Mouse (Mus musculus) left cerebral cortex, postnatal 14 days (tissue): ENCODE data around the gene Slc6a9. TPM values are rescaled to one million over a fixed set of nuclear protein-coding genes. Genes with fewer than 3 reads are reported as not detected.

Experiments used
- DNase-seq, 2 experiments: peaks; one replicate each; pipeline ENCODE4 v3.0.0; 2021 to 2022; ENCODE audit warnings: low spot score in 2 of 2, mixed read lengths in 1 of 2
- intact Hi-C: fragments of 180-260 bp; cut with DNase I; formaldehyde crosslinking; loops from one replicate; pipeline ENCODE4 v1.15.1; 2025
- total RNA-seq, 2 experiments: library from RNA; stranded (reverse); gene quantifications; 2 replicates each; pipeline ENCODE4 v1.2.3; 2021

Gene Slc6a9
- total RNA-seq, 2 experiments from 2014 or later = 32.4 to 33.5 TPM

DNA sequence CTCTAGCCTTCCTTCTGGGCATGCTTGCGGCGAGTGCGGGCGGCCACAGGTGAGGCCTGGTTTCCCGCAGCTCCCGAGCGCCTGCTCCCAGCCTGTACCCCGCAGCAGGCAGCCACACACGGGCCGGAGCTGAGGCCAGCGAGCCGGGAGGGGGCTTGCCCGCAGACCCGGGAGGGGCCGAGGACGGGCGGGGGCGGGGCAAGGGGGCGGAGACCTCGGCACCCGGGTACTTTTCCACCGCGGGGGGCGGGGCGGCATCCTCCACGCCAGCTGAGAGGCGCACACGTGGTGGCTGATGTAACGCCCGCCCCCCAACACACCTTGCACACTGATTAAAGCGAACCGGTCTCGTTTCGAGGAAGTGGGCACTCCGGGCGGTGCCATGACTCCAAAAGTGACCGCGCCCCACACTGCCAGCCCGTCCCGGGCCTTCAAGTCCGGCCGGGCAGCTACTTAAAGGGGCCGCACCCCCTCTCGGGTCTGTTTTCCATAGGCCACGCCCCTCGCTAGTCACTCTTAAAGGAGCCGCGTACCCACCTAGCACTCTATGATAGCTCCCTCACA, 2.0 kb downstream of the Slc6a9 start:
- intact Hi-C loops = loop anchor here (2.0 to 10.0 kb wide), 2 partner anchors 23 to 249 kb away; no protein-coding TSS in a partner anchor
- peak; percentile 85 to 87 for DNase-seq

DNA sequence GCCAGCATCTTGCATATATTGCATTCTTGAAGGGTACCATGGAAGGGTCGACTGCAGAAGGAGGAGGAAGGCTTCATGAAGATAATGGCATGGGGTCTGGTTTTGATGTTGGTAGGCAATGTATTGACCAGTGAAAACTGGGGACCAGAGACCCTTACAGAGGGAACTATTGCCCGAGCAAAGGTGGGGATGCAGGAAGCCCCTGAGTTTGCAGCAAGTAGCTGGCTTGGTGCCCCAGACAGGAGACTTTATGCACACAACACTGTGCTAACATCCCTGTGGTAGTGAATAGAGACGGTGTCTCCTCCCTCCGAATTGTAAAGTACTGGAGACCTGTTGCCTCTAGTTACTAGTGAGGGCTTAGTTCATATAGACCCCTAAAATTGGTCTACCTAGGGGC, 3.0 kb downstream of the Slc6a9 start:
- no peak for DNase-seq
- intact Hi-C loops = loop anchor here (2.0 to 10.0 kb wide), 2 partner anchors 22 to 248 kb away; no protein-coding TSS in a partner anchor

- intact Hi-C loops = loop anchor here (10.0 kb wide), 1 partner anchor 245 kb away; no protein-coding TSS in a partner anchor
These were observed 5.1 kb downstream of the Slc6a9 start for GRCm38 (mm10) chr4:117839366-117839765.

GRCm38 (mm10) chr4:117840821-117841220, 6.5 kb downstream of the Slc6a9 start:
- intact Hi-C loops = no loop called here
- DNase-seq = no peak

More at GRCm38 (mm10) chr4:117839366-117839765, 5.1 kb downstream of the Slc6a9 start:
- DNase-seq = no peak

- intact Hi-C loops = no loop called here
- no peak for DNase-seq
These were observed 7.3 kb downstream of the Slc6a9 start for GRCm38 (mm10) chr4:117841566-117841965.

GRCm38 (mm10) chr4:117843101-117843500, 8.8 kb downstream of the Slc6a9 start:
- DNase-seq = no peak
- intact Hi-C loops = no loop called here

GRCm38 (mm10) chr4:117844467-117844866, 10.2 kb downstream of the Slc6a9 start:
- intact Hi-C loops = no loop called here
- no peak for DNase-seq

GRCm38 (mm10) chr4:117845316-117845715, 11.0 kb downstream of the Slc6a9 start:
- intact Hi-C loops = no loop called here
- no peak for DNase-seq

DNA sequence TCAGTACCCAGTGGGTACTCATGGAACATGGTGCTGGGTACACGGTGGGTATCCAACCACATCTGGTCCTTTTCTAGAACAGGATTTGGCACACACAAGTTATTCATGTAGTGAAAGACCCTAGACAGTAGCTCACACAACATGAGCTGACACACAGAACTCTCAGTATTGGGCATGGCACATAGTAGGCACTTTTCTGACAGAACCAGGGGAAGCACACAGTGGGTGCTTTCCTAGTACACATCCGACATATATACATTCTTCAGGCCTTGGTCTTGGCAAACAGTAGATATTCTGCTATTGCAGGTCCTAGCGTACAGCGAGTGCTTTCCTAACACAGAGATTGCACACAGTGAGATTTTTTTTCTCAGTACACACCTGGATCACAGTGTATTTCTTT, 12.0 kb downstream of the Slc6a9 start:
- DNase-seq = no peak
- intact Hi-C loops = no loop called here

- intact Hi-C loops = no loop called here
- peak; percentile 45 to 51 for DNase-seq
These were observed 12.7 kb downstream of the Slc6a9 start for GRCm38 (mm10) chr4:117847011-117847410.

DNA sequence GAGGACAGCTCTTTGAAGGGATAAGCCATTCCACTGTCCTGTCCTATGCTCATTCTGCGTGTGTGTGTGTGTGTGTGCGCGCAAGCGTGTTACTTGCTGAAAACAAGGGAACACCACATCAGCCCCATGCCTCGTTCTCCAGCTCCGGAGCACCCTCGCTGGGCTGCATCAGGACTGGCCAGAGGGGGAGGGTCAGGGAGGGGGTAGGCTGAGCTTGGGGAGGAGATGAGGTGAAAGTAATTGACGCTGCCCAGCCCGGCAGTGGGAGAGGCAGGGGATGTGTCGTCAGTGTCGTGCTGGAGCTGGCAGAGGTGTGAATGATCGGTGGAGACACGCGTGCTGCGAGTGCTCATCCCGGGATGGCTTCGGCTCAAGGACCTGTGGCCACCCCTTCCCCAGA, 14.8 kb downstream of the Slc6a9 start:
- intact Hi-C loops = no loop called here
- DNase-seq = no peak

GRCm38 (mm10) chr4:117849506-117849905, 15.2 kb downstream of the Slc6a9 start:
- no peak for DNase-seq
- intact Hi-C loops = no loop called here

GRCm38 (mm10) chr4:117850176-117850575, 15.9 kb downstream of the Slc6a9 start:
- intact Hi-C loops = no loop called here
- DNase-seq = no peak

GRCm38 (mm10) chr4:117850871-117851270, 16.6 kb downstream of the Slc6a9 start:
- DNase-seq = no peak

GRCm38 (mm10) chr4:117852152-117852868, 18.0 kb downstream of the Slc6a9 start:
- intact Hi-C loops = no loop called here
- no peak for DNase-seq

More at GRCm38 (mm10) chr4:117850871-117851270, 16.6 kb downstream of the Slc6a9 start:
- intact Hi-C loops = no loop called here

GRCm38 (mm10) chr4:117855146-117855545, 20.8 kb downstream of the Slc6a9 start:
- no peak for DNase-seq
- intact Hi-C loops = no loop called here

DNA sequence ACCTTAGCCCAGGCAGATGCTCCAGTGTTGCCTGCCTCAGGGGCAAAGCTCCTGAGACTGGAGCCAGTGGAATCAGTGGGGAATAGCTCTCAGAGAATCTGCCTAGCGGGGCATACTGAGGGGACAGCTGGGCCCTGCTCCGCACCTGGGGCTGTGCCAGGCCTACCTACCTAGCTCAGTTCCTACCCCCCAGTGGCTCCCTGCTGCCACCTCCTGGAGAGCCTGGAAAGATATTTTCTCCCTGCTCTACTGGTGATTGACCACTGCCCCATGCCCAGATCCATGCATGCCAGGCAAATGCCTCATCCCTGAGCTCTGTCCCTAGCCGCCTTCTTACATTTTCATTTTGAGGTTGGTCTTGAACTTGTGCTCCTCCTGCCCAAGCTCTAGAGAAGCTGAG, 24.5 kb downstream of the Slc6a9 start:
- peak in 1 of 2 experiments; percentile 54 for DNase-seq
- intact Hi-C loops = loop anchor here (2.0 kb wide), 1 partner anchor 22 kb away; no protein-coding TSS in a partner anchor

DNA sequence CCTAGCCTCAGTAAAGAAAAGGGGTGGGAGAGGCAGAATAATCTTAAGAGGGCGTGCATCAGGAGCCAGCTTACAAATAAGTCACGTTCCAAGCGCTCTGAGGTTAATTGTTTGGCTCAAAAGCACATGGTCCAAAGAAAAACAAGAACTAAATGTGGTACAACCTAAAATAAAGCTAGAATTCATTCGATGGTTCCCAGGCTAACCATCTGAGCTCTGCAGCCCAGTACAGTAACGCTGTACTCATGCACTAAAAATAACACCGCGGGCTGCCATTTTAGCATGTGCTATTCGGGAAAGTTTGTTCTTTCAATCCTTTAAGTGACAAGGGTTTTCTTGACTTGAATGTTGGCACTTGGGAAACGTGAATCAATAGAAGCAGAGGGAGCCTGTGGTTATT, 26.3 kb downstream of the Slc6a9 start:
- intact Hi-C loops = no loop called here
- DNase-seq = peak; percentile 49 to 60

DNA sequence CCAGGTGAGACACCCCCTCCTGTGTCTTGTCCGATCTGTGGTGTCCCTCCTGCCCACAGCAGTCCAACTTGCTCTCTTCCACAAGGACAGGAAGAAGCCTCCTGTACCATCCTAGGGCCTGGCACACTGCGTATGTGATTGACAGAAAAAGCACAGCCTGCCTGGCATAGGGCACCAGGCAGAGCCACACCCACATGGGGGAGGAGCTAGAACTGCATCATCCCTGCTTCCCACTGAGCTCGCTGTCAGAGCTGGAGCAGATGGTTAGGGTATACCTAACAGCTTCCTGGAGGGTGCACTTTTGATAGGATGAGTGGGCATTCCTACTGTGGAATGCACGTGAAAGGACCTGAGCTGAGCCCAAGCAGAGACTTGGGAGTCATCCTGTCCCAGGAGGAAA, 28.5 kb downstream of the Slc6a9 start:
- peak; percentile 64 to 85 for DNase-seq
- intact Hi-C loops = no loop called here

- intact Hi-C loops = loop anchor here (5.0 kb wide), 1 partner anchor 39 kb away; no protein-coding TSS in a partner anchor
- no peak for DNase-seq
These were observed 31.8 kb downstream of the Slc6a9 start for GRCm38 (mm10) chr4:117866083-117866482.

DNA sequence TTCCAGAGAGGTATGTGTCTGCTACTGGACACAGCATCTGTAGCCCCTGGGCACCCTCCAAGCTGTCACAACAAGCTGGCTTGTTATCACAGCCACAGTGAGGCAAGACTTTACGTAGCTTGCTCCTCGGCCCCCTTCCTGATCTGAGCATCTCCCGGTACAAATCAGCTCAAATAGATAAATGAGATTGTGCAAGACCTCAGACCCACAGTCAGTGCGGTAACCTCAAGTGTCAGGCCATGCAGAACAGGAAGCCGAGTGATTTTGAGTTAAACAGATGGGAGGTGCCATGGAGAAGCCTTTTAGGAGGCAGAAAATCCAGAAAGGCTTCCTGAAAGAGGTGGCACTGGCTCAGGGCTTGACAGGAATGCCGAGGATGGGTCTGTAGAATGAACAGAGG, 32.7 kb downstream of the Slc6a9 start:
- intact Hi-C loops = loop anchor here (5.0 kb wide), 1 partner anchor 40 kb away; no protein-coding TSS in a partner anchor
- DNase-seq = no peak
